Mouse (Mus musculus): ENCODE data around the gene Nol8.

DNA sequence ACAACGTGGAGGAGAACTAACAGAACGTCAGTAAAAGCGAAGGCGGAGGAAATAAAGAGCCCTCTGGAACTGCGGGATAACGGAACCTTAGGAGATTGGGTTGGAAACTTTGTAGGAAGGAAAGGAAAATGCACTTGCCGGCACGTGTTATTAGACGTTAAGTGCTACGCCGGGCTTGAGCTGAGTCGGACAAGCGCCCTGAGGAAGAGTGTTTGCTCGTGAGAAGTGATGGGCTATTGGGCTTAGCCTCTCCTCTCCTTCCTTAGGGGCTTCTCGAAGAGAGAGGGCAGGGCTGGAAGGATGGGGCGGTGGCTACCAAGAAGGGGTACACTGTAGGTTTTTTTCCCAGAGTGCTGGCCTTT lies 283 bp downstream of the Nol8 start:
- peak; percentile 75 for TF ChIP-seq POLR2A (IDR thresholded peaks at IDR 0.05; ENCODE audit: insufficient read depth, low read depth, low read length)
- no peak for TF ChIP-seq CTCF (IDR thresholded peaks at IDR 0.05)
